Mouse (Mus musculus): ENCODE data around the gene R3hcc1l. TPM values are rescaled to one million over a fixed set of nuclear protein-coding genes. Genes with fewer than 3 reads are reported as not detected.

The R3hcc1l gene
- total RNA-seq, 2 experiments from 2014 or later = 11.0 to 12.8 TPM

DNA sequence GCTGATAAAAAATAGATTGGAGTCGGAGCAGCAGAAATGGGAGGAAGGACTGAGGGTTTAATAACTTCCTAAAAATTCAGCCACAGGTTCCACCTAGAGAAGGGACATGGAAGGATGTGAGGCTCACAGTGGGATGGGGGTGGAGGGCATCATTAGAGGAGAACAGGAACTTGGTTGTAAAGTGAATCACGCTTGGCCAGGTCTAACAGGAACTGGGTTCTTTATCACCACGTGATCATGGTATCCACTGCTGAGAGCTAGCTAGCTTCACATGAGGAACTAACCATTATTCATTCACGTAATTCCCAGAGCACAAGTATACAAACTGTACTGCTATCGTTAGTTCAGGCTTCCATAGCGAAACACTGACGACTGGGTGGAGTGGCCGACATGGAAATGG, 121.0 kb downstream of the R3hcc1l start:
- intact Hi-C loops (cut with DNase I) = no loop called here
- DNase-seq = no peak

DNA sequence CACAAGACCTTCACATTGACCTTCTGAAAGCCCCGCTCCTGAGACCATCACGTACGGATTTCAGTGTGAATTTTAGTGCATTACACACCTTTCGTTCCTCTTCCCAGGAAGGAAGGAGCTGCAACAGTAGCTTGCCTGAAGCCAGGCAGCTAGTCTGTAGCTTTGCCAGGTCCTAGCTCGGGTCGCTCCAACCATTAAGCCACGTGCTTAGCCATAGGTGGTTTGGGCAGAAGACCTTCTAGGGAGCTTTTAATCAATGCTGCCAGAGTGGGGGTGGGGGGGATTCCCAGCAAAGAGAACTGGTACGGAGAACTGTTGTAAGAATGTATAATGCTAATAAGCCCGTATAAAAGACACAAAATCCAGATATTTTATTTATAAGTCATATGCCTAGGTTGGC, 121.7 kb downstream of the R3hcc1l start:
- intact Hi-C loops (cut with DNase I) = no loop called here
- no peak for DNase-seq

Other genes starting within 250 kb of the R3hcc1l start
- gene Crtac1, start 87.0 kb upstream of the R3hcc1l start, total RNA-seq (2021) = under 1 TPM in 1 of 2 experiments, not detected in 1; 0.54 TPM
- gene Loxl4, start 94.1 kb downstream of the R3hcc1l start, total RNA-seq (2021) = 1 to 10 TPM; 1.8 to 2.7 TPM
- gene Pyroxd2, start 234.0 kb downstream of the R3hcc1l start, total RNA-seq (2021) = under 1 TPM; 0.79 to 0.96 TPM